Mouse (Mus musculus) small intestine, adult 2 months (tissue): ENCODE results near the gene Sec16a.

Source experiments
- CTCF ChIP-seq: fragments of 200-500 bp; IDR thresholded peaks from 2 replicates; pipeline ENCODE4 v1.5.1; 2012; ENCODE audit warnings: low read depth, mild to moderate bottlenecking, control low read depth, inconsistent platforms, low read length, moderate library complexity, mixed read lengths; ENCODE audit not compliant: insufficient replicate concordance, insufficient read length; ENCODE audit errors: extremely low read depth
- POLR2A ChIP-seq: fragments of 200-500 bp; IDR thresholded peaks from 2 replicates; pipeline ENCODE4 v1.6.1; 2012; ENCODE audit warnings: low read depth, mild to moderate bottlenecking, control low read depth, inconsistent platforms, low read length, moderate library complexity

DNA sequence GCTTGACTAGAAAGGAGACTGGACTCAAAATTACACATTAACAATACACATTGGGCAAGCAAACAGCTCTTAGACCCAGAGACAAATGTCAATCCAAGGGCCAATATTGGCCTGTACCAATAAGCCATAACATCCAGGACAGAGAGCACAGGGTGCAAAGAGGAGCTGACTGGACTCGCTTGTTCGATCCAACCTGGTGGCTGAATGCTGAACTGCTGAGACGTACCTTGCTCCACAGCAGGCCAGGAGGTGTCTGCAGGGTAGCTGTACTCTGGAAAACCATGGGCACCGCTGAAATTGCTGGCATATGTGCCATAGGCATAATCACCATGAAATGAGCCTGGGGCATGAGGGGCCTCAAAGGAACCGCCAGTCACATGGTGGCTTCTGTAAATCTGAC, 15.2 kb downstream of the Sec16a start:
- no peak for TF ChIP-seq POLR2A
- no peak for TF ChIP-seq CTCF
